Mouse (Mus musculus) MEL (cell line): ENCODE data around the gene Hoxd8. TPM values are rescaled to one million over a fixed set of nuclear protein-coding genes. Genes with fewer than 3 reads are reported as not detected.

ENCODE experiments used
- DNase-seq: peaks from one replicate; pipeline ENCODE4 v3.0.0; 2011; ENCODE audit warnings: low read depth, low spot score
- H3K27ac ChIP-seq: 2 replicates; pipeline ENCODE4 v1.5.1; 2012; ENCODE audit warnings: low read depth, mild to moderate bottlenecking, control low read depth, low read length, moderate library complexity; ENCODE audit not compliant: control insufficient read depth
- H3K27me3 ChIP-seq, 2 experiments: fragments of 150-350 bp in 1 of 2; sonication (generic) in 1 of 2; 2 replicates each; pipeline ENCODE4 v1.6.1; 2012; ENCODE audit warnings: low read length in 2 of 2, mild to moderate bottlenecking in 2 of 2, improper control_type of control experiment in 1 of 2, moderate library complexity in 1 of 2; ENCODE audit not compliant: insufficient read depth in 2 of 2, control insufficient read depth in 1 of 2
- H3K36me3 ChIP-seq, 2 experiments: 2 replicates each; pipeline ENCODE4 v1.6.1; 2012 to 2014; ENCODE audit warnings: low read length in 2 of 2, improper control_type of control experiment in 1 of 2, inconsistent platforms in 1 of 2, mild to moderate bottlenecking in 1 of 2; ENCODE audit not compliant: insufficient read depth in 2 of 2, control insufficient read depth in 1 of 2
- H3K4me1 ChIP-seq, 2 experiments: fragments of 150-350 bp in 1 of 2; sonication (generic) in 1 of 2; 2 replicates each; pipeline ENCODE4 v1.6.1; 2012; ENCODE audit warnings: low read length in 2 of 2, improper control_type of control experiment in 1 of 2, mild to moderate bottlenecking in 1 of 2; ENCODE audit not compliant: insufficient read depth in 2 of 2, control insufficient read depth in 1 of 2
- H3K4me3 ChIP-seq, 2 experiments: fragments of 150-350 bp in 1 of 2; sonication (generic) in 1 of 2; 2 replicates each; pipeline ENCODE4 v1.5.1; 2012; ENCODE audit warnings: low read depth in 2 of 2, low read length in 2 of 2, mild to moderate bottlenecking in 2 of 2, moderate library complexity in 2 of 2, control low read depth in 1 of 2, improper control_type of control experiment in 1 of 2; ENCODE audit not compliant: control insufficient read depth in 1 of 2, insufficient read depth in 1 of 2
- H3K79me2 ChIP-seq: 2 replicates; pipeline ENCODE4 v1.6.1; 2012; ENCODE audit warnings: mild to moderate bottlenecking, low read length, moderate library complexity; ENCODE audit not compliant: control insufficient read depth, poor library complexity, insufficient read depth
- H3K9ac ChIP-seq: 2 replicates; pipeline ENCODE4 v1.6.1; 2012; ENCODE audit warnings: low read depth, mild to moderate bottlenecking, control low read depth, low read length, moderate library complexity; ENCODE audit not compliant: control insufficient read depth, poor library complexity, severe bottlenecking
- H3K9me3 ChIP-seq: fragments of 150-350 bp; sonication (generic); replicated peaks from 2 replicates; pipeline ENCODE4 v1.6.1; 2012; ENCODE audit warnings: mild to moderate bottlenecking, low read length, improper control_type of control experiment, moderate library complexity; ENCODE audit not compliant: insufficient read depth
- BHLHE40 ChIP-seq: IDR thresholded peaks from 2 replicates; pipeline ENCODE4 v1.6.1; 2012; ENCODE audit warnings: low read depth, mild to moderate bottlenecking, inconsistent platforms, low read length, improper control_type of control experiment, borderline replicate concordance
- CHD1 ChIP-seq: IDR thresholded peaks from 2 replicates; pipeline ENCODE4 v1.6.1; 2012; ENCODE audit warnings: low read depth, mild to moderate bottlenecking, inconsistent platforms, low read length, improper control_type of control experiment
- E2F4 ChIP-seq: IDR thresholded peaks from 2 replicates; pipeline ENCODE4 v1.6.1; 2011; ENCODE audit warnings: low read depth, low read length, improper control_type of control experiment, borderline replicate concordance
- EP300 ChIP-seq, 2 experiments: IDR thresholded peaks; 2 replicates each; pipeline ENCODE4 v1.6.1; 2011; ENCODE audit warnings: improper control_type of control experiment in 2 of 2, low read length in 2 of 2, low read depth in 1 of 2, mild to moderate bottlenecking in 1 of 2
- ETS1 ChIP-seq: IDR thresholded peaks from 2 replicates; pipeline ENCODE4 v1.6.1; 2012; ENCODE audit warnings: low read depth, mild to moderate bottlenecking, inconsistent platforms, low read length, improper control_type of control experiment, moderate library complexity
- GATA1 ChIP-seq: IDR thresholded peaks from 2 replicates; pipeline ENCODE4 v1.6.1; 2011; ENCODE audit warnings: low read depth, low read length, improper control_type of control experiment
- HCFC1 ChIP-seq: IDR thresholded peaks from 2 replicates; pipeline ENCODE4 v1.6.1; 2012; ENCODE audit warnings: low read depth, mild to moderate bottlenecking, inconsistent platforms, low read length, improper control_type of control experiment, moderate library complexity
- MAX ChIP-seq: IDR thresholded peaks from 2 replicates; pipeline ENCODE4 v1.6.1; 2011; ENCODE audit warnings: low read length, improper control_type of control experiment
- MEF2A ChIP-seq: IDR thresholded peaks from 2 replicates; pipeline ENCODE4 v1.6.1; 2014; ENCODE audit warnings: low read depth, mild to moderate bottlenecking, inconsistent platforms, low read length, improper control_type of control experiment; ENCODE audit not compliant: poor library complexity, insufficient replicate concordance, severe bottlenecking; ENCODE audit errors: extremely low read depth
- MYB ChIP-seq: IDR thresholded peaks from 2 replicates; pipeline ENCODE4 v1.6.1; 2011; ENCODE audit warnings: mild to moderate bottlenecking, low read depth, low read length, improper control_type of control experiment
- NELFE ChIP-seq: IDR thresholded peaks from 2 replicates; pipeline ENCODE4 v1.6.1; 2011; ENCODE audit warnings: low read depth, low read length, improper control_type of control experiment
- POLR2AphosphoS2 ChIP-seq: IDR thresholded peaks from 2 replicates; pipeline ENCODE4 v1.6.1; 2011; ENCODE audit warnings: low read length, improper control_type of control experiment
- RCOR1 ChIP-seq: IDR thresholded peaks from 2 replicates; pipeline ENCODE4 v1.6.1; 2012; ENCODE audit warnings: low read depth, mild to moderate bottlenecking, inconsistent platforms, low read length, improper control_type of control experiment
- SMC3 ChIP-seq: IDR thresholded peaks from 2 replicates; pipeline ENCODE4 v1.6.1; 2011; ENCODE audit warnings: low read depth, low read length, improper control_type of control experiment
- TAL1 ChIP-seq: IDR thresholded peaks from 2 replicates; pipeline ENCODE4 v1.6.1; 2012; ENCODE audit warnings: mild to moderate bottlenecking, inconsistent platforms, low read length, moderate library complexity, mixed read lengths
- TCF12 ChIP-seq: IDR thresholded peaks from 2 replicates; pipeline ENCODE4 v1.6.1; 2014; ENCODE audit warnings: low read depth, mild to moderate bottlenecking, inconsistent platforms, low read length, improper control_type of control experiment, moderate library complexity
- UBTF ChIP-seq: IDR thresholded peaks from 2 replicates; pipeline ENCODE4 v1.6.1; 2012; ENCODE audit warnings: low read depth, mild to moderate bottlenecking, inconsistent platforms, low read length, improper control_type of control experiment, moderate library complexity, borderline replicate concordance; ENCODE audit not compliant: insufficient read depth
- USF1 ChIP-seq: IDR thresholded peaks from 2 replicates; pipeline ENCODE4 v1.6.1; 2014; ENCODE audit warnings: low read depth, mild to moderate bottlenecking, inconsistent platforms, low read length, improper control_type of control experiment, moderate library complexity
- USF2 ChIP-seq, 2 experiments: IDR thresholded peaks; 2 replicates each; pipeline ENCODE4 v1.6.1; 2011 to 2012; ENCODE audit warnings: improper control_type of control experiment in 2 of 2, low read length in 2 of 2, borderline replicate concordance in 1 of 2, inconsistent platforms in 1 of 2, low read depth in 1 of 2, mild to moderate bottlenecking in 1 of 2; ENCODE audit not compliant: insufficient read depth in 1 of 2
- ZKSCAN1 ChIP-seq: IDR thresholded peaks from 2 replicates; pipeline ENCODE4 v1.6.1; 2012; ENCODE audit warnings: low read depth, mild to moderate bottlenecking, inconsistent platforms, low read length, improper control_type of control experiment, moderate library complexity
- ZMIZ1 ChIP-seq: IDR thresholded peaks from 2 replicates; pipeline ENCODE4 v1.6.1; 2012; ENCODE audit warnings: low read depth, mild to moderate bottlenecking, inconsistent platforms, low read length, improper control_type of control experiment, moderate library complexity
- ZNF384 ChIP-seq: IDR thresholded peaks from 2 replicates; pipeline ENCODE4 v1.6.1; 2012; ENCODE audit warnings: low read depth, mild to moderate bottlenecking, inconsistent platforms, low read length, improper control_type of control experiment
- polyA plus RNA-seq, 2 experiments: library from polyadenylated mRNA; stranded (reverse) in 1 of 2; unstranded in 1 of 2; fragments of >175 nt in 1 of 2; fragments of >200 nt in 1 of 2; gene quantifications; 2 replicates each; pipeline versions ENCODE4 v1.2.1 to v1.2.4; 2012; ENCODE audit warnings: low replicate concordance in 2 of 2, low read depth in 1 of 2; ENCODE audit not compliant: insufficient read length in 2 of 2, insufficient read depth in 1 of 2, missing spikeins in 1 of 2
- total RNA-seq: library from RNA; depleted of rRNA; stranded (reverse); fragments of 300-350 nt; gene quantifications from 2 replicates; pipeline ENCODE4 v1.2.3, GENCODE M21; 2012

The Hoxd8 gene
- total and polyA plus RNA-seq, 3 experiments: 4.7 to 7.4 TPM; not detected in 1

GRCm38 (mm10) chr2:74751861-74752260 lies 47.4 kb downstream of the Hoxd8 start:
- no peak for DNase-seq
- H3K9me3 ChIP-seq: no peaks in the 10 kb centered on the region
- H3K4me1 ChIP-seq: no peaks in the 10 kb centered on the region
- TF ChIP-seq MYB (no peak), EP300 (IDR thresholded peaks at IDR 0.05; ENCODE audit: low read depth in 1 of 2, low read length in 2 of 2) (no peak), RCOR1 (no peak), TAL1 (no peak)
- no peak overlapping the region for H3K9ac ChIP-seq
- no peak overlapping the region for H3K27ac ChIP-seq
- no peaks in the 10 kb centered on the region for H3K79me2 ChIP-seq
- H3K27me3 ChIP-seq: no peaks in the 10 kb centered on the region; a peak in 1 of 4 replicates
- H3K36me3 ChIP-seq: no peaks in the 10 kb centered on the region
- H3K4me3 ChIP-seq: no peak overlapping the region

GRCm38 (mm10) chr2:74752431-74753174 lies 48.2 kb downstream of the Hoxd8 start:
- Histone ChIP-seq H3K27me3 (peaks cover 0 to under 1% of the 10 kb centered on the region in 2 experiments; a peak in 1 of 4 replicates), H3K27ac (no peak overlapping the region), H3K4me3 (no peak overlapping the region), H3K79me2 (no peaks in the 10 kb centered on the region), H3K9me3 (no peaks in the 10 kb centered on the region), H3K36me3 (no peaks in the 10 kb centered on the region), H3K4me1 (no peaks in the 10 kb centered on the region), H3K9ac (no peak overlapping the region)
- TF ChIP-seq ZMIZ1 (no peak), ETS1 (no peak), E2F4 (no peak), USF1 (no peak), MEF2A (no peak), HCFC1 (no peak), TCF12 (no peak), POLR2AphosphoS2 (no peak), ZNF384 (no peak), GATA1 (no peak), CHD1 (no peak), BHLHE40 (no peak), ZKSCAN1 (no peak), UBTF (no peak), NELFE (no peak), MAX (no peak), USF2 (IDR thresholded peaks at IDR 0.05; ENCODE audit: borderline replicate concordance in 1 of 2, insufficient read depth in 1 of 2, low read depth in 1 of 2, low read length in 2 of 2) (no peak), SMC3 (no peak)
- DNase-seq: no peak
